Mouse (Mus musculus): ENCODE measurements around the gene Tgfbrap1. TPM values are rescaled to one million over a fixed set of nuclear protein-coding genes. Genes with fewer than 3 reads are reported as not detected.

Gene Tgfbrap1
- 7.9 and 8.9 TPM in 2 replicates for polyA plus RNA-seq (2015; fragmentation: Nextera tagmentation; extraction: Ambion mirVana)

GRCm38 (mm10) chr1:43098031-43098984 lies at the start of gene Tgfbrap1, which contains the start of gene AI597479:
Gene Tgfbrap1 (minus strand): TSS chr1:43098637.
Gene AI597479 (plus strand): TSS chr1:43098710.
- peak within 1 kb of the TSS; percentile 86 for H3K9ac ChIP-seq (ENCODE audit: low read depth, low read length)
- WGBS, result under 1% methylated on average over 57 of the region's 57 CpGs
- DNase-seq (ENCODE audit: low spot score), result peak; percentile 96
- peak within 1 kb of the TSS; percentile 79 for H3K4me2 ChIP-seq (ENCODE audit: low read length)
- H3K4me3 ChIP-seq (replicated peaks; ENCODE audit: low read depth, low read length), result peak within 1 kb of the TSS; percentile 80
- H3K4me1 ChIP-seq (replicated peaks; ENCODE audit: insufficient read depth, low read length), result peaks cover 7% of the 10 kb centered on the region
- no peaks in the 10 kb centered on the region for H3K9me3 ChIP-seq (replicated peaks; ENCODE audit: low read length)
- H3K27ac ChIP-seq, result peak within 1 kb of the TSS; percentile 100
- TF ChIP-seq CTCF (IDR thresholded peaks at IDR 0.05; ENCODE audit: low read depth), result no peak
- peak; percentile 97 for ATAC-seq (replicated peaks; ENCODE audit: low FRiP score, low read depth)
- 0 out of 2 replicates have a peak, but pooled peaks cover 9% of the 10 kb centered on the region for H3K36me3 ChIP-seq (ENCODE audit: insufficient read depth, low read length)
- no peaks in the 10 kb centered on the region for H3K27me3 ChIP-seq (ENCODE audit: insufficient read depth, low read length)

- no peak overlapping the region for H3K27ac ChIP-seq
- no peak overlapping the region for H3K9ac ChIP-seq (ENCODE audit: low read depth, low read length)
- WGBS, result 58% methylated on average over 2 of the region's 2 CpGs
- no peaks in the 10 kb centered on the region for H3K27me3 ChIP-seq (ENCODE audit: insufficient read depth, low read length)
- no peaks in the 10 kb centered on the region for H3K9me3 ChIP-seq (replicated peaks; ENCODE audit: low read length)
- peaks cover 12% of the 10 kb centered on the region for H3K4me1 ChIP-seq (replicated peaks; ENCODE audit: insufficient read depth, low read length)
- peaks cover 8% of the 10 kb centered on the region; the same call in 1 of the 2 replicates for H3K36me3 ChIP-seq (ENCODE audit: insufficient read depth, low read length)
- DNase-seq (ENCODE audit: low spot score) (no peak), ATAC-seq (replicated peaks; ENCODE audit: low FRiP score, low read depth) (no peak)
- no peak for TF ChIP-seq CTCF (IDR thresholded peaks at IDR 0.05; ENCODE audit: low read depth)
- H3K4me2 ChIP-seq (ENCODE audit: low read length), result no peak overlapping the region
- H3K4me3 ChIP-seq (replicated peaks; ENCODE audit: low read depth, low read length), result no peak overlapping the region
Observed at GRCm38 (mm10) chr1:43147474-43147873, 49.0 kb upstream of the Tgfbrap1 start.

- no peaks in the 10 kb centered on the region for H3K27me3 ChIP-seq (ENCODE audit: insufficient read depth, low read length)
- TF ChIP-seq CTCF (IDR thresholded peaks at IDR 0.05; ENCODE audit: low read depth), result no peak
- H3K9ac ChIP-seq (ENCODE audit: low read depth, low read length), result no peak overlapping the region
- H3K4me1 ChIP-seq (replicated peaks; ENCODE audit: insufficient read depth, low read length), result peaks cover 8% of the 10 kb centered on the region
- no peak overlapping the region for H3K27ac ChIP-seq
- H3K9me3 ChIP-seq (replicated peaks; ENCODE audit: low read length), result no peaks in the 10 kb centered on the region
- H3K4me3 ChIP-seq (replicated peaks; ENCODE audit: low read depth, low read length), result no peak overlapping the region
- DNase-seq (ENCODE audit: low spot score) (no peak), ATAC-seq (replicated peaks; ENCODE audit: low FRiP score, low read depth) (no peak)
- WGBS, result 78% methylated on average over 6 of the region's 6 CpGs
- no peak overlapping the region for H3K4me2 ChIP-seq (ENCODE audit: low read length)
- peaks cover 8% of the 10 kb centered on the region; the same call in 1 of the 2 replicates for H3K36me3 ChIP-seq (ENCODE audit: insufficient read depth, low read length)
Observed at GRCm38 (mm10) chr1:43145388-43145787, 47.0 kb upstream of the Tgfbrap1 start.

GRCm38 (mm10) chr1:43144338-43144906 lies 46.0 kb upstream of the Tgfbrap1 start:
- Histone ChIP-seq H3K27ac (no peak overlapping the region), H3K9ac (ENCODE audit: low read depth, low read length) (no peak overlapping the region), H3K4me1 (replicated peaks; ENCODE audit: insufficient read depth, low read length) (peaks cover 3% of the 10 kb centered on the region), H3K4me3 (replicated peaks; ENCODE audit: low read depth, low read length) (no peak overlapping the region), H3K36me3 (ENCODE audit: insufficient read depth, low read length) (peaks cover 8% of the 10 kb centered on the region; the same call in 1 of the 2 replicates), H3K27me3 (ENCODE audit: insufficient read depth, low read length) (no peaks in the 10 kb centered on the region), H3K9me3 (replicated peaks; ENCODE audit: low read length) (no peaks in the 10 kb centered on the region), H3K4me2 (ENCODE audit: low read length) (no peak overlapping the region)
- DNase-seq (ENCODE audit: low spot score) (no peak), ATAC-seq (replicated peaks; ENCODE audit: low FRiP score, low read depth) (no peak)
- no peak for TF ChIP-seq CTCF (IDR thresholded peaks at IDR 0.05; ENCODE audit: low read depth)
- WGBS, result 70% methylated on average over 8 of the region's 8 CpGs

GRCm38 (mm10) chr1:43143791-43144190 lies 45.4 kb upstream of the Tgfbrap1 start:
- 78% methylated on average over 4 of the region's 4 CpGs for WGBS
- H3K4me2 ChIP-seq (ENCODE audit: low read length), result no peak overlapping the region
- H3K9me3 ChIP-seq (replicated peaks; ENCODE audit: low read length), result no peaks in the 10 kb centered on the region
- no peak overlapping the region for H3K9ac ChIP-seq (ENCODE audit: low read depth, low read length)
- TF ChIP-seq CTCF (IDR thresholded peaks at IDR 0.05; ENCODE audit: low read depth), result no peak
- peaks cover 3% of the 10 kb centered on the region for H3K4me1 ChIP-seq (replicated peaks; ENCODE audit: insufficient read depth, low read length)
- ATAC-seq (replicated peaks; ENCODE audit: low FRiP score, low read depth), result no peak
- H3K4me3 ChIP-seq (replicated peaks; ENCODE audit: low read depth, low read length), result no peak overlapping the region
- H3K27ac ChIP-seq, result 0 out of 2 replicates have a peak overlapping the region, but pooled peaks have one; percentile 38
- DNase-seq (ENCODE audit: low spot score), result no peak
- peaks cover 8% of the 10 kb centered on the region; the same call in 1 of the 2 replicates for H3K36me3 ChIP-seq (ENCODE audit: insufficient read depth, low read length)
- H3K27me3 ChIP-seq (ENCODE audit: insufficient read depth, low read length), result no peaks in the 10 kb centered on the region

GRCm38 (mm10) chr1:43143284-43143683 lies 44.8 kb upstream of the Tgfbrap1 start:
- H3K4me2 ChIP-seq (ENCODE audit: low read length), result no peak overlapping the region
- DNase-seq (ENCODE audit: low spot score), result peak; percentile 74
- H3K4me1 ChIP-seq (replicated peaks; ENCODE audit: insufficient read depth, low read length), result peaks cover 3% of the 10 kb centered on the region
- peak; percentile 76 for TF ChIP-seq CTCF (IDR thresholded peaks at IDR 0.05; ENCODE audit: low read depth)
- H3K9me3 ChIP-seq (replicated peaks; ENCODE audit: low read length), result no peaks in the 10 kb centered on the region
- no peaks in the 10 kb centered on the region for H3K27me3 ChIP-seq (ENCODE audit: insufficient read depth, low read length)
- peaks cover 8% of the 10 kb centered on the region; the same call in 1 of the 2 replicates for H3K36me3 ChIP-seq (ENCODE audit: insufficient read depth, low read length)
- WGBS, result 59% methylated on average over 4 of the region's 4 CpGs
- ATAC-seq (replicated peaks; ENCODE audit: low FRiP score, low read depth), result peak; percentile 63
- H3K27ac ChIP-seq, result no peak overlapping the region
- no peak overlapping the region for H3K4me3 ChIP-seq (replicated peaks; ENCODE audit: low read depth, low read length)
- H3K9ac ChIP-seq (ENCODE audit: low read depth, low read length), result no peak overlapping the region
